ENCODE assay signal across 8 mouse cellular contexts in genomic region chr1:178529512-178530300, GRCm38 (mm10). TPM values are rescaled to one million over a fixed set of nuclear protein-coding genes. Genes with fewer than 3 reads are reported as not detected.
DNase-seq lines count a peak whose midpoint lies in the region; ATAC-seq and TF ChIP-seq lines count a peak whose summit lies in the region.

No protein-coding gene starts in this region.

- H3K4me2 ChIP-seq in lung, embryonic 15.5 days: peak overlapping the region; percentile 100
- peak overlapping the region; percentile 100 for H3K4me2 ChIP-seq in forebrain, postnatal 0 days (ENCODE audit: low read depth)
- H3K4me2 ChIP-seq in lung, embryonic 16.5 days (ENCODE audit: low read depth, low read length): peak overlapping the region; percentile 83

- H3K4me3 ChIP-seq in lung, embryonic 15.5 days: peak overlapping the region; percentile 50
- peak overlapping the region; percentile 71 for H3K4me3 ChIP-seq in forebrain, postnatal 0 days (ENCODE audit: low read depth, low read length)
- peak overlapping the region; percentile 68 for H3K4me3 ChIP-seq in lung, embryonic 16.5 days (ENCODE audit: low read length)

- WGBS in lung, embryonic 15.5 days: under 1% methylated on average over 38 of the region's 38 CpGs
- WGBS in forebrain, postnatal 0 days: 1% methylated on average over 38 of the region's 38 CpGs
- under 1% methylated on average over 38 of the region's 38 CpGs for WGBS in lung, embryonic 16.5 days

- H3K9me3 ChIP-seq in lung, embryonic 15.5 days: no peaks in the 10 kb centered on the region
- no peaks in the 10 kb centered on the region for H3K9me3 ChIP-seq in forebrain, postnatal 0 days (ENCODE audit: low read length)
- H3K9me3 ChIP-seq in lung, embryonic 16.5 days (ENCODE audit: control insufficient read depth, low read length): no peaks in the 10 kb centered on the region

- H3K27me3 ChIP-seq in lung, embryonic 15.5 days: peaks cover 39% of the 10 kb centered on the region
- H3K27me3 ChIP-seq in forebrain, postnatal 0 days (ENCODE audit: insufficient read depth, low read length): no peaks in the 10 kb centered on the region
- peaks cover 32% of the 10 kb centered on the region for H3K27me3 ChIP-seq in lung, embryonic 16.5 days (ENCODE audit: control insufficient read depth, insufficient read depth, low read depth, low read length)

- H3K27ac ChIP-seq in lung, embryonic 15.5 days: no peak overlapping the region
- H3K27ac ChIP-seq in forebrain, postnatal 0 days (ENCODE audit: low read depth, low read length): peak overlapping the region; percentile 85
- H3K27ac ChIP-seq in lung, embryonic 16.5 days (ENCODE audit: low read length): no peak overlapping the region

- DNase-seq in lung, postnatal 36 days: no peak
- DNase-seq in cerebellum, adult 11-12 months: peak; percentile 49
- peak; percentile 47 for DNase-seq in forebrain, postnatal 0 days
- peak; percentile 51 for DNase-seq in kidney, postnatal 10 days
- DNase-seq in right cerebral cortex, postnatal 4 days: peak; percentile 42
- no peak for DNase-seq in MN1 (ENCODE audit: low spot score)

- no peaks in the 10 kb centered on the region for H3K36me3 ChIP-seq in lung, embryonic 15.5 days
- H3K36me3 ChIP-seq in forebrain, postnatal 0 days (ENCODE audit: insufficient read depth): no peaks in the 10 kb centered on the region
- H3K36me3 ChIP-seq in lung, embryonic 16.5 days (ENCODE audit: control insufficient read depth, insufficient read depth, low read length): no peaks in the 10 kb centered on the region

- H3K9ac ChIP-seq in lung, embryonic 15.5 days: peak overlapping the region; percentile 49
- H3K9ac ChIP-seq in forebrain, postnatal 0 days: peak overlapping the region; percentile 74
- H3K9ac ChIP-seq in lung, embryonic 16.5 days (ENCODE audit: low read length): peak overlapping the region; percentile 62

- ATAC-seq in lung, embryonic 15.5 days (ENCODE audit: borderline replicate concordance, extremely low read depth, low FRiP score, low TSS enrichment): no peak
- no peak; the same call in 1 of the 2 replicates for ATAC-seq in forebrain, postnatal 0 days
- ATAC-seq in lung, embryonic 16.5 days (ENCODE audit: low read depth): no peak

- peak; percentile 41; the same call in 1 of the 2 replicates for TF ChIP-seq CTCF in forebrain, postnatal 0 days (IDR thresholded peaks at IDR 0.05; ENCODE audit: low read depth)

- peaks cover 34% of the 10 kb centered on the region for H3K4me1 ChIP-seq in lung, embryonic 15.5 days
- H3K4me1 ChIP-seq in forebrain, postnatal 0 days (ENCODE audit: insufficient read depth): peaks cover 7% of the 10 kb centered on the region; the same call in 1 of the 2 replicates
- peaks cover 25% of the 10 kb centered on the region for H3K4me1 ChIP-seq in lung, embryonic 16.5 days (replicated peaks; ENCODE audit: control insufficient read depth, insufficient read depth, low read length)

RNA-seq across cellular contexts. Expression of gene Kif26b, which starts 0.8 kb away (rescaled TPM):
- 1.5 and 1.7 TPM in 2 replicates for polyA plus RNA-seq in lung, embryonic 15.5 days (2015; fragmentation: Nextera tagmentation; extraction: Ambion mirVana)
- total RNA-seq in forebrain, postnatal 0 days (2014; rRNA removed): 24.6 and 33.7 TPM in 2 replicates
- polyA plus RNA-seq in forebrain, postnatal 0 days (2015; fragmentation: Nextera tagmentation; extraction: Ambion mirVana): 2.6 and 3.4 TPM in 2 replicates
- polyA plus RNA-seq in lung, embryonic 16.5 days (2015; fragmentation: Nextera tagmentation; extraction: Ambion mirVana): 0.68 and 0.97 TPM in 2 replicates

Comparison
In these comparisons a context has a peak if more than half of its experiments do, and no peak if none do; other contexts are left out.
1. DNase-seq: peak in cerebellum, adult 11-12 months (single experiment), forebrain, postnatal 0 days (single experiment), kidney, postnatal 10 days (single experiment) and right cerebral cortex, postnatal 4 days (single experiment); none in lung, postnatal 36 days (single experiment) and MN1 (single experiment).
2. Peak in every context shown above with its lines, with median percentiles within 50 percentile points of each other: H3K4me2 ChIP-seq, H3K4me3 ChIP-seq and H3K9ac ChIP-seq.